Mouse (Mus musculus) MEL (cell line): ENCODE results near the gene Tsc22d1.
A peak's percentile ranks its signal among the peaks of the same experiment; 100 is the strongest.

ENCODE experiments used
- KAT2A ChIP-seq: conservative IDR thresholded peaks from 2 replicates; pipeline ENCODE4 v1.6.1; 2012; ENCODE audit warnings: low read depth, low read length, improper control_type of control experiment, inconsistent platforms
- MYC ChIP-seq: IDR thresholded peaks from 2 replicates; pipeline ENCODE4 v1.6.1; 2011; ENCODE audit warnings: low read depth, mild to moderate bottlenecking, low read length, improper control_type of control experiment, moderate library complexity

- TF ChIP-seq KAT2A (no peak; the same call in 1 of the 2 replicates), MYC (peak; percentile 80)
These were observed 117.8 kb downstream of the Tsc22d1 start for GRCm38 (mm10) chr14:76532257-76533169.
